Mouse (Mus musculus) hindbrain, embryonic 13.5 days (tissue): ENCODE results near the gene Aatk. TPM values are rescaled to one million over a fixed set of nuclear protein-coding genes. Genes with fewer than 3 reads are reported as not detected.

Experiments
- ATAC-seq: fragments of 200-750 bp; cut with Nextera tagmentation; 2 replicates; pipeline ENCODE4 v1.8.0; 2017; ENCODE audit warnings: moderate TSS enrichment; ENCODE audit not compliant: low FRiP score
- H3K27ac ChIP-seq: fragments of 300-500 bp; sonication (generic); 2 replicates; pipeline ENCODE4 v1.5.1; 2015; ENCODE audit warnings: inconsistent platforms, mild to moderate bottlenecking, moderate library complexity
- H3K27me3 ChIP-seq: fragments of 300-500 bp; sonication (generic); 2 replicates; pipeline ENCODE4 v1.6.1; 2015; ENCODE audit warnings: mild to moderate bottlenecking, inconsistent platforms
- H3K36me3 ChIP-seq: fragments of 300-500 bp; sonication (generic); 2 replicates; pipeline ENCODE4 v1.6.1; 2015; ENCODE audit warnings: mild to moderate bottlenecking, inconsistent platforms
- H3K4me1 ChIP-seq: fragments of 300-500 bp; sonication (generic); replicated peaks from 2 replicates; pipeline ENCODE4 v1.6.1; 2015; ENCODE audit warnings: inconsistent platforms
- H3K4me2 ChIP-seq: fragments of 300-500 bp; sonication (generic); 2 replicates; pipeline ENCODE4 v1.6.1; 2015; ENCODE audit warnings: inconsistent platforms, mild to moderate bottlenecking, moderate library complexity
- H3K4me3 ChIP-seq: fragments of 300-500 bp; sonication (generic); 2 replicates; pipeline ENCODE4 v1.5.1; 2015; ENCODE audit warnings: mild to moderate bottlenecking, inconsistent platforms
- H3K9ac ChIP-seq: fragments of 300-500 bp; sonication (generic); 2 replicates; pipeline ENCODE4 v1.6.1; 2015; ENCODE audit warnings: mild to moderate bottlenecking, inconsistent platforms
- H3K9me3 ChIP-seq: fragments of 300-500 bp; sonication (generic); 2 replicates; pipeline ENCODE4 v1.6.1; 2016; ENCODE audit warnings: inconsistent platforms
- WGBS: fragments of 180-500 bp; shearing (Covaris S2); methylation state at CpG from one replicate; pipeline ENCODE4 v1.1.7; 2015; 5-methylcytosine and 5-hydroxymethylcytosine counted together
- polyA plus RNA-seq: library from polyadenylated mRNA; unstranded; fragments of >200 nt; fragmentation: Nextera tagmentation; extraction: Ambion mirVana; gene quantifications from 2 replicates; pipeline ENCODE4 v1.2.1, GENCODE M21; 2015

Aatk gene
- polyA plus RNA-seq, result 24.1 and 24.3 TPM in 2 replicates

GRCm38 (mm10) chr11:120046553-120047191 is at the start of gene Aatk:
Gene Aatk, minus strand, starts transcription at chr11:120047167.
- H3K27ac ChIP-seq, result peak within 1 kb of the TSS; percentile 95
- peak within 1 kb of the TSS; percentile 81 for H3K4me2 ChIP-seq
- peak within 1 kb of the TSS; percentile 92 for H3K9ac ChIP-seq
- no peaks in the 10 kb centered on the region for H3K9me3 ChIP-seq
- ATAC-seq, result peak; percentile 21; the same call in 1 of the 2 replicates
- no peaks in the 10 kb centered on the region for H3K36me3 ChIP-seq
- peak within 1 kb of the TSS; percentile 69 for H3K4me3 ChIP-seq
- WGBS, result under 1% methylated on average over 59 of the region's 63 CpGs
- peaks cover 78% of the 10 kb centered on the region for H3K4me1 ChIP-seq
- peaks cover 14% of the 10 kb centered on the region; the same call in 1 of the 2 replicates for H3K27me3 ChIP-seq

- WGBS, result 80% methylated on average over 23 of the region's 23 CpGs
- peaks cover 14% of the 10 kb centered on the region for H3K4me1 ChIP-seq
- H3K27ac ChIP-seq, result no peak overlapping the region
- no peak overlapping the region for H3K4me3 ChIP-seq
- no peak overlapping the region for H3K4me2 ChIP-seq
- ATAC-seq, result 0 out of 2 replicates have a peak, but pooled peaks have one; percentile 14
- no peaks in the 10 kb centered on the region; the same call in 1 of the 2 replicates for H3K27me3 ChIP-seq
- peaks cover 68% of the 10 kb centered on the region for H3K36me3 ChIP-seq
- no peak overlapping the region for H3K9ac ChIP-seq
- H3K9me3 ChIP-seq, result no peaks in the 10 kb centered on the region
These were observed 46.0 kb upstream of the Aatk start for GRCm38 (mm10) chr11:120092817-120093591.

- no peaks in the 10 kb centered on the region for H3K9me3 ChIP-seq
- H3K4me1 ChIP-seq, result peaks cover 6% of the 10 kb centered on the region
- H3K4me3 ChIP-seq, result no peak overlapping the region
- peaks cover 57% of the 10 kb centered on the region for H3K36me3 ChIP-seq
- H3K4me2 ChIP-seq, result no peak overlapping the region
- ATAC-seq, result no peak
- H3K9ac ChIP-seq, result no peak overlapping the region
- H3K27ac ChIP-seq, result no peak overlapping the region
- WGBS, result 93% methylated on average over 4 of the region's 4 CpGs
- H3K27me3 ChIP-seq, result no peaks in the 10 kb centered on the region; the same call in 1 of the 2 replicates
These were observed 43.7 kb upstream of the Aatk start for GRCm38 (mm10) chr11:120090661-120091060.

- H3K27me3 ChIP-seq, result no peaks in the 10 kb centered on the region; the same call in 1 of the 2 replicates
- no peaks in the 10 kb centered on the region for H3K9me3 ChIP-seq
- peak within 1 kb of the TSS; percentile 92 for H3K27ac ChIP-seq
- peak; percentile 99 for ATAC-seq
- under 1% methylated on average over 38 of the region's 42 CpGs for WGBS
- peak within 1 kb of the TSS; percentile 97 for H3K4me3 ChIP-seq
- H3K4me1 ChIP-seq, result peaks cover 15% of the 10 kb centered on the region
- peaks cover 41% of the 10 kb centered on the region for H3K36me3 ChIP-seq
- H3K4me2 ChIP-seq, result peak within 1 kb of the TSS; percentile 97
- peak within 1 kb of the TSS; percentile 98 for H3K9ac ChIP-seq
These were observed 39.8 kb upstream of the Aatk start, which contains the start of gene Cep131 for GRCm38 (mm10) chr11:120086702-120087152. Gene Cep131, minus strand, starts transcription at chr11:120086827.

- Histone ChIP-seq H3K4me1 (peaks cover 15% of the 10 kb centered on the region), H3K27me3 (no peaks in the 10 kb centered on the region; the same call in 1 of the 2 replicates), H3K4me2 (peak overlapping the region; percentile 97), H3K36me3 (peaks cover 40% of the 10 kb centered on the region), H3K9ac (peak overlapping the region; percentile 98), H3K4me3 (peak overlapping the region; percentile 97), H3K9me3 (no peaks in the 10 kb centered on the region), H3K27ac (peak overlapping the region; percentile 92)
- peak; percentile 49 for ATAC-seq
- WGBS, result under 1% methylated on average over 25 of the region's 25 CpGs
These were observed 39.1 kb upstream of the Aatk start for GRCm38 (mm10) chr11:120085891-120086627.

- no peak overlapping the region for H3K4me2 ChIP-seq
- H3K36me3 ChIP-seq, result peaks cover 85% of the 10 kb centered on the region
- H3K27me3 ChIP-seq, result no peaks in the 10 kb centered on the region
- 95% methylated on average over 6 of the region's 6 CpGs for WGBS
- H3K27ac ChIP-seq, result no peak overlapping the region
- no peaks in the 10 kb centered on the region for H3K9me3 ChIP-seq
- no peak overlapping the region for H3K9ac ChIP-seq
- H3K4me1 ChIP-seq, result peaks cover 11% of the 10 kb centered on the region
- no peak for ATAC-seq
- H3K4me3 ChIP-seq, result no peak overlapping the region
These were observed 33.3 kb upstream of the Aatk start for GRCm38 (mm10) chr11:120080282-120080681.

- Histone ChIP-seq H3K27me3 (0 out of 2 replicates have a peak, but pooled peaks cover 3% of the 10 kb centered on the region), H3K4me2 (no peak overlapping the region), H3K27ac (no peak overlapping the region), H3K9ac (no peak overlapping the region), H3K9me3 (no peaks in the 10 kb centered on the region), H3K4me1 (peaks cover 12% of the 10 kb centered on the region), H3K4me3 (no peak overlapping the region), H3K36me3 (peaks cover 97% of the 10 kb centered on the region)
- ATAC-seq, result no peak
- 83% methylated on average over 3 of the region's 3 CpGs for WGBS
These were observed 29.2 kb upstream of the Aatk start for GRCm38 (mm10) chr11:120076191-120076590.

- H3K9ac ChIP-seq, result no peak overlapping the region
- ATAC-seq, result no peak
- no peak overlapping the region for H3K27ac ChIP-seq
- no peak overlapping the region for H3K4me2 ChIP-seq
- H3K4me1 ChIP-seq, result peaks cover 22% of the 10 kb centered on the region
- no peaks in the 10 kb centered on the region for H3K9me3 ChIP-seq
- no peak overlapping the region for H3K4me3 ChIP-seq
- 0 out of 2 replicates have a peak, but pooled peaks cover 3% of the 10 kb centered on the region for H3K27me3 ChIP-seq
- 96% methylated on average over 9 of the region's 9 CpGs for WGBS
- peaks cover 94% of the 10 kb centered on the region for H3K36me3 ChIP-seq
These were observed 26.1 kb upstream of the Aatk start for GRCm38 (mm10) chr11:120072986-120073647.

GRCm38 (mm10) chr11:120071731-120072320 is 24.9 kb upstream of the Aatk start:
- Histone ChIP-seq H3K27me3 (0 out of 2 replicates have a peak, but pooled peaks cover 3% of the 10 kb centered on the region), H3K9ac (no peak overlapping the region), H3K9me3 (no peaks in the 10 kb centered on the region), H3K4me2 (no peak overlapping the region), H3K27ac (no peak overlapping the region), H3K4me1 (peaks cover 22% of the 10 kb centered on the region), H3K36me3 (peaks cover 94% of the 10 kb centered on the region), H3K4me3 (no peak overlapping the region)
- ATAC-seq, result no peak
- WGBS, result 82% methylated on average over 7 of the region's 7 CpGs

GRCm38 (mm10) chr11:120071065-120071464 is 24.1 kb upstream of the Aatk start:
- Histone ChIP-seq H3K9me3 (no peaks in the 10 kb centered on the region), H3K9ac (0 out of 2 replicates have a peak overlapping the region, but pooled peaks have one; percentile 19), H3K4me2 (no peak overlapping the region), H3K36me3 (peaks cover 94% of the 10 kb centered on the region), H3K4me3 (no peak overlapping the region), H3K4me1 (peaks cover 22% of the 10 kb centered on the region), H3K27ac (no peak overlapping the region), H3K27me3 (0 out of 2 replicates have a peak, but pooled peaks cover 3% of the 10 kb centered on the region)
- ATAC-seq, result no peak
- 16% methylated on average over 12 of the region's 12 CpGs for WGBS
